9 mouse cellular contexts compared by ENCODE assay signal in genomic region chr9:41581152-41581551, GRCm38 (mm10).
DNase-seq lines count a peak whose midpoint lies in the region; ATAC-seq lines count a peak whose summit lies in the region.
"Had no signal": no experiment of that assay in that cellular context is flagged by ENCODE, and none has a peak within 500 bp of the region (broad histone marks: within the 10 kb centered on the region; RNA-seq: fewer than 3 reads in every experiment).

No protein-coding gene starts in this region.

- peaks cover 18% of the 10 kb centered on the region for H3K4me1 ChIP-seq in heart, embryonic 15.5 days (replicated peaks)
- H3K4me1 ChIP-seq in limb, embryonic 13.5 days, result peaks cover 34% of the 10 kb centered on the region
- H3K4me1 ChIP-seq in neural tube, embryonic 11.5 days (ENCODE audit: control insufficient read depth, insufficient read depth, low read length), result peaks cover 8% of the 10 kb centered on the region
- H3K4me1 ChIP-seq: megakaryocyte, embryonic 14.5 days had no signal

- H3K9ac ChIP-seq in heart, embryonic 15.5 days, result peak overlapping the region; percentile 76
- peak overlapping the region; percentile 93 for H3K9ac ChIP-seq in limb, embryonic 13.5 days
- peak overlapping the region; percentile 65 for H3K9ac ChIP-seq in neural tube, embryonic 11.5 days (ENCODE audit: low read length)

- H3K27me3 ChIP-seq in heart, embryonic 15.5 days, result no peaks in the 10 kb centered on the region
- no peaks in the 10 kb centered on the region for H3K27me3 ChIP-seq in limb, embryonic 13.5 days
- no peaks in the 10 kb centered on the region for H3K27me3 ChIP-seq in neural tube, embryonic 11.5 days (ENCODE audit: control insufficient read depth, insufficient read depth, low read length)

- WGBS in heart, embryonic 15.5 days, result under 1% methylated on average over 14 of the region's 14 CpGs
- WGBS in limb, embryonic 13.5 days, result 2% methylated on average over 14 of the region's 14 CpGs
- WGBS in neural tube, embryonic 11.5 days, result 5% methylated on average over 14 of the region's 14 CpGs

- peak overlapping the region; percentile 70 for H3K4me2 ChIP-seq in heart, embryonic 15.5 days
- peak overlapping the region; percentile 62 for H3K4me2 ChIP-seq in limb, embryonic 13.5 days (replicated peaks)
- H3K4me2 ChIP-seq in neural tube, embryonic 11.5 days (ENCODE audit: low read depth), result peak overlapping the region; percentile 40

- no peak for ATAC-seq in heart, embryonic 15.5 days (replicated peaks; ENCODE audit: insufficient number of reproducible peaks, insufficient read depth, low FRiP score, low read depth)
- ATAC-seq in limb, embryonic 13.5 days (ENCODE audit: low FRiP score, low read depth), result peak; percentile 49; the same call in 1 of the 2 replicates
- no peak for ATAC-seq in neural tube, embryonic 11.5 days (ENCODE audit: insufficient read depth, low FRiP score, low TSS enrichment)

- peak overlapping the region; percentile 91 for H3K27ac ChIP-seq in heart, embryonic 15.5 days
- H3K27ac ChIP-seq in limb, embryonic 13.5 days, result peak overlapping the region; percentile 100
- H3K27ac ChIP-seq in neural tube, embryonic 11.5 days (ENCODE audit: low read depth, low read length), result peak overlapping the region; percentile 86

- H3K36me3 ChIP-seq in heart, embryonic 15.5 days, result no peaks in the 10 kb centered on the region
- H3K36me3 ChIP-seq in limb, embryonic 13.5 days, result peaks cover 4% of the 10 kb centered on the region; the same call in 1 of the 2 replicates
- no peaks in the 10 kb centered on the region for H3K36me3 ChIP-seq in neural tube, embryonic 11.5 days (ENCODE audit: control insufficient read depth, insufficient read depth, low read length)

- H3K4me3 ChIP-seq in heart, embryonic 15.5 days, result peak overlapping the region; percentile 71
- peak overlapping the region; percentile 66 for H3K4me3 ChIP-seq in limb, embryonic 13.5 days
- H3K4me3 ChIP-seq in neural tube, embryonic 11.5 days (ENCODE audit: low read depth, low read length), result peak overlapping the region; percentile 45
- H3K4me3 ChIP-seq: megakaryocyte, embryonic 14.5 days had no signal

- H3K9me3 ChIP-seq in heart, embryonic 15.5 days (replicated peaks), result no peaks in the 10 kb centered on the region
- H3K9me3 ChIP-seq in limb, embryonic 13.5 days, result no peaks in the 10 kb centered on the region
- no peaks in the 10 kb centered on the region for H3K9me3 ChIP-seq in neural tube, embryonic 11.5 days (ENCODE audit: control insufficient read depth, low read length)
- H3K9me3 ChIP-seq: megakaryocyte, embryonic 14.5 days had no signal

- DNase-seq in right cerebral cortex, postnatal 10 days (ENCODE audit: low spot score in 2 of 2), result peak; percentile 55 to 70
- DNase-seq in right cerebral cortex, adult 2 months (ENCODE audit: low spot score in 2 of 2), result no peak
- peak; percentile 71 for DNase-seq in embryo, embryonic 11 days
- peak; percentile 53 for DNase-seq in neural tube, embryonic 11.5 days (ENCODE audit: low spot score)
- DNase-seq in thymus, postnatal 4 days, result no peak
- DNase-seq in layer of hippocampus, adult 9-10 months (ENCODE audit: low spot score), result no peak

Comparison
In these comparisons a context has a peak if more than half of its experiments do, and no peak if none do; other contexts are left out.
1. DNase-seq: peak in right cerebral cortex, postnatal 10 days (2 of 2), embryo, embryonic 11 days (single experiment) and neural tube, embryonic 11.5 days (single experiment); none in right cerebral cortex, adult 2 months (0 of 2), thymus, postnatal 4 days (single experiment) and layer of hippocampus, adult 9-10 months (single experiment).
2. Peak in every context shown above with its lines, with median percentiles within 50 percentile points of each other: H3K27ac ChIP-seq, H3K4me2 ChIP-seq, H3K4me3 ChIP-seq and H3K9ac ChIP-seq.